Mouse (Mus musculus) G1E (cell line): ENCODE measurements at regions not wholly inside any gene's neighbourhood (a gene's known extent, or its start where the extent isn't known, plus 50 kb on each side); places are given as distances from the start of the nearest gene placed in this dataset.

Experiments
- ATAC-seq: 2 replicates; pipeline ENCODE4 v1.8.0; 2016; ENCODE audit warnings: mild to moderate bottlenecking; ENCODE audit not compliant: insufficient number of reproducible peaks, poor library complexity, low FRiP score, severe bottlenecking; ENCODE audit errors: extremely low read depth
- DNase-seq: peaks from one replicate; pipeline ENCODE4 v3.0.0; 2012; ENCODE audit warnings: low spot score
- H3K27me3 ChIP-seq: 2 replicates; pipeline ENCODE4 v1.6.1; 2012; ENCODE audit warnings: mild to moderate bottlenecking, low read length, inconsistent platforms; ENCODE audit not compliant: insufficient read depth
- H3K36me3 ChIP-seq: replicated peaks from 2 replicates; pipeline ENCODE3; 2012; ENCODE audit warnings: mild to moderate bottlenecking, inconsistent platforms
- H3K4me1 ChIP-seq: 2 replicates; pipeline ENCODE4 v1.6.1; 2012; ENCODE audit warnings: low read depth, low read length, inconsistent platforms, mixed read lengths; ENCODE audit not compliant: insufficient read depth
- H3K4me3 ChIP-seq: 2 replicates; pipeline ENCODE4 v1.5.1; 2012; ENCODE audit warnings: low read depth, mild to moderate bottlenecking, inconsistent platforms, low read length, moderate library complexity, mixed read lengths
- H3K9me3 ChIP-seq: replicated peaks from 2 replicates; pipeline ENCODE4 v1.6.1; 2012; ENCODE audit warnings: inconsistent platforms
- CTCF ChIP-seq: IDR thresholded peaks from 2 replicates; pipeline ENCODE4 v1.5.1; 2012; ENCODE audit warnings: low read depth, low read length, inconsistent platforms, mixed read lengths
- GATA1 ChIP-seq: IDR thresholded peaks from 2 replicates; pipeline ENCODE4 v1.6.1; 2012; ENCODE audit warnings: borderline replicate concordance, low read length, inconsistent platforms, mixed read lengths
- GATA2 ChIP-seq: IDR thresholded peaks from 2 replicates; pipeline ENCODE4 v1.6.1; 2012; ENCODE audit warnings: low read depth, low read length, inconsistent platforms, borderline replicate concordance
- POLR2AphosphoS5 ChIP-seq: IDR thresholded peaks from 2 replicates; pipeline ENCODE4 v1.6.1; 2012; ENCODE audit warnings: low read depth, low read length, inconsistent platforms; ENCODE audit not compliant: insufficient replicate concordance
- TAL1 ChIP-seq: conservative IDR thresholded peaks from 2 replicates; pipeline ENCODE4 v1.6.1; 2012; ENCODE audit warnings: low read depth, low read length, inconsistent platforms, mixed read lengths

DNA sequence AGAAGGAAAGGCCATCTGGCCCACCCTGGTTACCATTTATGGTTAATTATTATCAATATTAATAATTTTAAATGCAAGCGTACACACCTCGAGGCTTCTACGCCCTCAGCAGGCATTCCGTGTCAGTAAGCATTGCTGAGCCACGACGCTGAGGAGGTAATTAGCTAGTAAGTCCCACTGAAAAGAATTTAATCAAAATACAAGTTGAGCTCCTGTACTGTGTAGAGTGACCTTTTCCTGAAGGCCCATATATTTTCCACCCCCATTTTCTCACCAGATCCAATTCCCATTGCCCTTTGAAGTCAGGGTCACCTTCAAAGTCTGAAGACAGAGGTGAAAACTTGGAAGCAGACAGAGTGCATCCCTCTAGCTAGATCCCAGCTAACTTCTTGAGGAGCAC lies 179.8 kb downstream of the Gxylt1 start:
- H3K9me3 ChIP-seq = peaks cover 46% of the 10 kb centered on the region

GRCm38 (mm10) chr15:93094202-93095135 lies 180.5 kb downstream of the Gxylt1 start:
- H3K4me1 ChIP-seq = no peaks in the 10 kb centered on the region
- no peak for ATAC-seq
- peaks cover 46% of the 10 kb centered on the region for H3K9me3 ChIP-seq
- DNase-seq = no peak
- no peaks in the 10 kb centered on the region for H3K36me3 ChIP-seq
- TF ChIP-seq CTCF = no peak
- no peak for TF ChIP-seq GATA1
- no peak for TF ChIP-seq TAL1
- no peak for TF ChIP-seq GATA2
- TF ChIP-seq POLR2AphosphoS5 = no peak
- no peaks in the 10 kb centered on the region for H3K27me3 ChIP-seq
- no peak overlapping the region for H3K4me3 ChIP-seq

More for the DNA sequence above, 179.8 kb downstream of the Gxylt1 start:
- Histone ChIP-seq H3K4me3 (no peak overlapping the region), H3K36me3 (no peaks in the 10 kb centered on the region), H3K4me1 (no peaks in the 10 kb centered on the region), H3K27me3 (no peaks in the 10 kb centered on the region)
- DNase-seq = no peak
- no peak for ATAC-seq
- TF ChIP-seq TAL1 = no peak
- TF ChIP-seq CTCF = no peak
- no peak for TF ChIP-seq POLR2AphosphoS5
- no peak for TF ChIP-seq GATA1
- TF ChIP-seq GATA2 = no peak

DNA sequence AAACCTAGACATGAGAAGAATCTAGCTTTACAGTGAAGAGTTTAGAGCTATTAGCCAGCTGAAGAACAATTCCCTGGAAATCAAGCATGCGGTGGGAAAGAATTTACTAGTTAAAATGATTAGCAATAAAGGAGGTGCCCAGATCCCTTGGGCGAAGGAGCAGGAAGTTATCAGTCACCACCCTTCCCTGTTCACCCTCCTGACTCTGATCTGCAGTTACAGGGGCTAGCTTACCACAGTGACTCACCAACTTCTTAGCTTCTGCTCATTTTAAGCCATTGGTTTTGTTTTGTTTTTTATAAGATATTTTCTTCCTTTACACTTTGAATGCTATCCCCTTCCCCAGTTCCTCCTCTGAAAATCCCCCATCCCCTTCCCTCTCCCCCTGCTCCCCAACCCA lies 183.6 kb downstream of the Gxylt1 start:
- ATAC-seq (no peak), DNase-seq (no peak)
- peaks cover 44% of the 10 kb centered on the region for H3K9me3 ChIP-seq
- no peaks in the 10 kb centered on the region for H3K4me1 ChIP-seq
- no peak overlapping the region for H3K4me3 ChIP-seq
- no peaks in the 10 kb centered on the region for H3K27me3 ChIP-seq
- TF ChIP-seq GATA2 (no peak), GATA1 (no peak), TAL1 (no peak), POLR2AphosphoS5 (no peak), CTCF (no peak)
- no peaks in the 10 kb centered on the region for H3K36me3 ChIP-seq

DNA sequence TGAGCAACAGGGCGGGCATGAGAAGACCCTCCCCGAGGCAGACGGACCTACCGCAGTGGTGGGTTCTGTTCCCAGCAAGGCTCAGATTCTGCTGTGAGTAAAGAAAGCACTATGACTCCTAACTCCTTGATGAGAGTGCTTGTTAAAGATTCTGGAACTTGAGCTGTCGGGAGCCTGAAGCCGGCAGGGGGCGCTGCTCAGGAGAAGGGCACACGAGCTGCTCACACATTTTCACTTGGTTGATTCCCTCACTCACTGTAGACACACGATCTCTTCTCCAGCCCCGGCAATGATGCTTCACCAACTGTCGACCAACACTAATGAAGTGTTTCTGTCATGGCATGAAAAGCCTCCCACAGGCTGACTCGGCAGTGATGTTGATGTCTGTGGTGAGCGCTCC lies 185.6 kb downstream of the Gxylt1 start:
- DNase-seq (no peak), ATAC-seq (no peak)
- Histone ChIP-seq H3K36me3 (no peaks in the 10 kb centered on the region), H3K4me3 (no peak overlapping the region), H3K9me3 (peaks cover 42% of the 10 kb centered on the region), H3K4me1 (no peaks in the 10 kb centered on the region), H3K27me3 (no peaks in the 10 kb centered on the region)
- TF ChIP-seq GATA2 (no peak), POLR2AphosphoS5 (no peak), GATA1 (no peak), CTCF (no peak), TAL1 (no peak)

DNA sequence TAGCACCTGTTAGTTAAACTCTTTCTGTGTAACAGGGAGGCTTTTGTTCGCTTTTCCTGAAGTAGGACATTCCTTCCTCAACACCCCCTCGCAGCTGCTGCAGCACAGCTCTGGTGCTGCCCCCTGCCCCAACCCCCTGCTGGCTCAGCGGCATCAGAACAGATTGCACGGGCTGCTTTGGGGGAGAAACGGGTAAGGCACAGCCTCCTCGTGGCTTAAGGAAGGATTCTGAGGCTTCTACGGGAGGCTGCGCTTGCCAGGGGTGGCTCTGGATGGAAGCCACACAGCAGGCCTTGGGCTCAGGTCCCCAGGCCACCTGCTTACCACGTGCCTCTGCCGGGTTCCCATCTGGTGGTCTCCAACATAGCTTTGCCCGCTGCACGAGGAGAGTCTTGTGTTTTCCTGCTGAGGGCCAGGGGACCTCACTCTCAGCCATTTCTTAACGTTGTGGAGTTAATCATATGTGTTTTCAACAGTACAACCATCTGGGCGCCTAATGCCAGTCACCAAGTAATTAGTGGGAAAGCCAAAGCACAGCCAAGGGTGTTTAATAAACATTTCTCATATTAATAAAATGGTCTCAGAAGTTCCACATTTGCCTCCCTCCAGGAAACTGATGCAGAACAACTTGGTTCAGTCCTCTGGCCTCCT lies 189.9 kb downstream of the Gxylt1 start:
- Histone ChIP-seq H3K27me3 (no peaks in the 10 kb centered on the region), H3K36me3 (no peaks in the 10 kb centered on the region), H3K4me1 (no peaks in the 10 kb centered on the region), H3K9me3 (peaks cover 40% of the 10 kb centered on the region), H3K4me3 (no peak overlapping the region; the same call in 1 of the 2 replicates)
- DNase-seq = no peak
- TF ChIP-seq GATA2 = no peak
- no peak for TF ChIP-seq CTCF
- no peak for TF ChIP-seq GATA1
- no peak for TF ChIP-seq POLR2AphosphoS5
- no peak for TF ChIP-seq TAL1
- no peak for ATAC-seq

GRCm38 (mm10) chr15:93074070-93074469 lies 200.9 kb downstream of the Gxylt1 start:
- H3K9me3 ChIP-seq = peaks cover 38% of the 10 kb centered on the region
- H3K4me3 ChIP-seq = no peak overlapping the region
- no peak for DNase-seq
- H3K4me1 ChIP-seq = no peaks in the 10 kb centered on the region
- H3K36me3 ChIP-seq = no peaks in the 10 kb centered on the region
- ATAC-seq = no peak
- H3K27me3 ChIP-seq = no peaks in the 10 kb centered on the region
- TF ChIP-seq CTCF (no peak), TAL1 (no peak), GATA2 (no peak), POLR2AphosphoS5 (no peak), GATA1 (no peak)
